Mouse (Mus musculus) Patski (cell line): ENCODE data around the gene Creld1. TPM values are rescaled to one million over a fixed set of nuclear protein-coding genes. Genes with fewer than 3 reads are reported as not detected.

Experiments used
- ATAC-seq: fragments of 100-300 bp; one replicate; pipeline ENCODE4 v1.8.0; 2021
- CTCF ChIA-PET: fragments of 350-600 bp; sonication (Branson Sonifier 250); formaldehyde crosslinking; loops from one replicate; lab custom pipeline; 2022; ENCODE audit warnings: inconsistent platforms; lab: Charles Lee
- POLR2A ChIA-PET: fragments of 350-600 bp; sonication (Branson Sonifier 250); formaldehyde crosslinking; loops from one replicate; lab custom pipeline; 2022; ENCODE audit warnings: antibody characterized with exemption, inconsistent platforms; lab: Charles Lee
- DNase-seq: peaks from one replicate; pipeline ENCODE4 v3.0.0-alpha.2; 2011; ENCODE audit warnings: low read depth, low spot score
- H3K27me3 ChIP-seq: fragments of 371-371 bp; one replicate; pipeline ENCODE4 v1.5.1; 2021
- CTCF ChIP-seq: fragments of 100-300 bp; IDR thresholded peaks from one replicate; pipeline ENCODE4 v1.5.1; 2021
- in situ Hi-C: fragments of 300-500 bp; cut with MboI; formaldehyde crosslinking; loops from 3 replicates; pipeline ENCODE4 v1.11.1; 2018; ENCODE audit warnings: low pct_unique_long_range_greater_than_20kb, mixed read lengths
- polyA plus RNA-seq: library from polyadenylated mRNA; unstranded; gene quantifications from one replicate; pipeline ENCODE4 v1.2.3, GENCODE M21; 2021

Gene Creld1
- polyA plus RNA-seq: 131 TPM

- H3K27me3 ChIP-seq: no peaks in the 10 kb centered on the region
- DNase-seq (peak; percentile 90), ATAC-seq (peak; percentile 69)
- no peak for TF ChIP-seq CTCF
- CTCF ChIA-PET: no interaction called here
- in situ Hi-C loops: loop anchor here (5.0 kb wide), 2 partner anchors 41 to 209 kb away; partner anchors contain the start of gene Jagn1
- POLR2A ChIA-PET: interaction anchor here (0.5 to 3.8 kb wide), 3 partner anchors 12 to 402 kb away, joined by 3 to 41 read pairs (median 3); partner anchors contain the start of gene Il17rc
Observed at GRCm38 (mm10) chr6:113483100-113483615, at the start of gene Creld1. Gene Creld1 (plus strand): TSS chr6:113483297.

- ATAC-seq: no peak
- DNase-seq: no peak
- in situ Hi-C loops: no loop called here
- ChIA-PET POLR2A (no interaction called here), CTCF (no interaction called here)
- no peaks in the 10 kb centered on the region for H3K27me3 ChIP-seq
- no peak for TF ChIP-seq CTCF
Observed at GRCm38 (mm10) chr6:113433661-113434060, 49.4 kb upstream of the Creld1 start.

GRCm38 (mm10) chr6:113434691-113435090, 48.4 kb upstream of the Creld1 start:
- DNase-seq: no peak
- H3K27me3 ChIP-seq: no peaks in the 10 kb centered on the region
- TF ChIP-seq CTCF: no peak
- ChIA-PET POLR2A (no interaction called here), CTCF (no interaction called here)
- ATAC-seq: no peak
- in situ Hi-C loops: no loop called here

- DNase-seq: no peak
- ChIA-PET CTCF (no interaction called here), POLR2A (interaction anchor here (0.5 kb wide), 1 partner anchor 127 kb away, joined by 3 read pairs; no protein-coding TSS in a partner anchor)
- no peaks in the 10 kb centered on the region for H3K27me3 ChIP-seq
- ATAC-seq: no peak
- TF ChIP-seq CTCF: no peak
- in situ Hi-C loops: no loop called here
Observed at GRCm38 (mm10) chr6:113435664-113436205, 47.4 kb upstream of the Creld1 start, which contains the start of gene Cidec. Gene Cidec (minus strand): TSS chr6:113435760.

GRCm38 (mm10) chr6:113437135-113437534, 46.0 kb upstream of the Creld1 start:
- ATAC-seq (no peak), DNase-seq (no peak)
- TF ChIP-seq CTCF: no peak
- POLR2A ChIA-PET: no interaction called here
- no peaks in the 10 kb centered on the region for H3K27me3 ChIP-seq
- CTCF ChIA-PET: interaction anchor here (1.6 kb wide), 1 partner anchor 18 kb away, joined by 3 read pairs; the partner anchor contains the start of gene Rpusd3
- in situ Hi-C loops: no loop called here

GRCm38 (mm10) chr6:113438721-113439430, 44.2 kb upstream of the Creld1 start:
- DNase-seq: no peak
- no peak for ATAC-seq
- in situ Hi-C loops: no loop called here
- no peaks in the 10 kb centered on the region for H3K27me3 ChIP-seq
- POLR2A ChIA-PET: interaction anchor here (0.6 kb wide), 1 partner anchor 122 kb away, joined by 3 read pairs; no protein-coding TSS in a partner anchor
- CTCF ChIA-PET: interaction anchor here (7.8 kb wide), 1 partner anchor 29 kb away, joined by 82 read pairs; the partner anchor contains the start of gene Il17rc
- no peak for TF ChIP-seq CTCF

- no peak for DNase-seq
- ChIA-PET POLR2A (interaction anchor here (1.3 to 1.4 kb wide), 3 partner anchors 42 to 90 kb away, joined by 3 read pairs; partner anchors contain the start of genes Creld1, Emc3 and Fancd2), CTCF (interaction anchor here (0.8 to 7.8 kb wide), 7 partner anchors 10 to 87 kb away, joined by 3 to 82 read pairs (median 4); partner anchors contain the start of gene Il17rc)
Observed at GRCm38 (mm10) chr6:113440686-113441085, 42.4 kb upstream of the Creld1 start.

GRCm38 (mm10) chr6:113441147-113441680, 41.9 kb upstream of the Creld1 start:
- in situ Hi-C loops: loop anchor here (5.0 kb wide), 2 partner anchors 41 to 86 kb away; partner anchors contain the start of gene Creld1
- CTCF ChIA-PET: interaction anchor here (0.6 to 7.8 kb wide), 13 partner anchors 8 to 92 kb away, joined by 3 to 82 read pairs (median 3); partner anchors contain the start of gene Il17rc
- peak; percentile 38 for ATAC-seq
- POLR2A ChIA-PET: interaction anchor here (1.3 to 1.4 kb wide), 3 partner anchors 42 to 90 kb away, joined by 3 read pairs; partner anchors contain the start of genes Creld1, Emc3 and Fancd2
- TF ChIP-seq CTCF: peak; percentile 88
- DNase-seq: no peak
- H3K27me3 ChIP-seq: no peaks in the 10 kb centered on the region

More at GRCm38 (mm10) chr6:113440686-113441085, 42.4 kb upstream of the Creld1 start:
- H3K27me3 ChIP-seq: no peaks in the 10 kb centered on the region
- in situ Hi-C loops: loop anchor here (5.0 kb wide), 2 partner anchors 42 to 87 kb away; partner anchors contain the start of gene Creld1
- no peak for ATAC-seq
- TF ChIP-seq CTCF: no peak

- H3K27me3 ChIP-seq: no peaks in the 10 kb centered on the region
- in situ Hi-C loops: loop anchor here (5.0 kb wide), 2 partner anchors 40 to 85 kb away; partner anchors contain the start of gene Creld1
- ChIA-PET CTCF (interaction anchor here (1.3 to 7.8 kb wide), 4 partner anchors 26 to 91 kb away, joined by 3 to 82 read pairs (median 4); partner anchors contain the start of gene Il17rc), POLR2A (interaction anchor here (1.4 to 1.9 kb wide), 2 partner anchors 28 to 84 kb away, joined by 3 to 10 read pairs; partner anchors contain the start of gene Il17rc)
- ATAC-seq (no peak), DNase-seq (no peak)
- TF ChIP-seq CTCF: no peak
Observed at GRCm38 (mm10) chr6:113442087-113442441, 41.0 kb upstream of the Creld1 start.
